Mouse (Mus musculus): Measurements from ENCODE around the gene Ppp1r11.

Gene Ppp1r11

DNA sequence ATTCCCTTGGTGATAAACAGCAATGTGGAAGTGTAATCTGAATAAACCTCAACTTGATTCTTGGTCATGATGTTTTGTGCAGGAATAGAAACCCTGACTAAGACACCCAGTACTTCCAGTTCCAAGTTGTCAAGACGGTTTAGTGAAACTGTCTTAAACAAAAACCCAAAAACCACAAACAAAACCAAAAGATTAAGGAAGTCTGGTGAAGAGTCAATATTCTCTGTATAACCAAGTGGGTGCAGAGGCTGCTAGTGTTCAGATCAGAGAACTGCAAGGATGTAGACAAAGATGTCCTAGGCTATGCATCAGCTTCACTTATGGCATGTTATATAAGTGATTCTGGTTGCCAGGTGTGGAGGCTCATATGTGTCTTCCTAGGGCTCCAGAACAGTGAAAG, 15.3 kb upstream of the Ppp1r11 start:
- in situ Hi-C loops (cut with MboI, MseI): loop anchor here (25.0 kb wide), 1 partner anchor 1980 kb away; the partner anchor contains the start of gene Lsm2

DNA sequence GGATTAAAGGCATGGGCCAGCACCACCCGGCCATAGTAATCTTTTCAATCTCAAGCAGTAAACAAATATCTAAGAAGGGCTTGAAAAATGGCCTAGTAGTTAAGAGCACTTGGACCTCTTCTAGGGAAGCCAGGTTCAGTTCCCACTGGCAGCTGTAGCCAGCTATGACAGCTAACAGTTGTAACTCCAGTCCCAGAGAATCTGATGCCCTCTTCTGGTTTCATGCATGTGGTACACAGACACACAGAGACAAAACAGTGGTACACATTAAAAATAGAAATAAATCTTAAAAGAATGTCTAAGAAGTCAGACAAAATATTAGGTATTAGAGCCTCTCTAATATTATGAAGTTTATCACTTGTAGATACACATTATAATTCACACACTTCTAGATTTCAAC, 9.6 kb upstream of the Ppp1r11 start:
- in situ Hi-C loops (cut with MboI, MseI): loop anchor here (25.0 kb wide), 1 partner anchor 1974 kb away; the partner anchor contains the start of gene Lsm2

DNA sequence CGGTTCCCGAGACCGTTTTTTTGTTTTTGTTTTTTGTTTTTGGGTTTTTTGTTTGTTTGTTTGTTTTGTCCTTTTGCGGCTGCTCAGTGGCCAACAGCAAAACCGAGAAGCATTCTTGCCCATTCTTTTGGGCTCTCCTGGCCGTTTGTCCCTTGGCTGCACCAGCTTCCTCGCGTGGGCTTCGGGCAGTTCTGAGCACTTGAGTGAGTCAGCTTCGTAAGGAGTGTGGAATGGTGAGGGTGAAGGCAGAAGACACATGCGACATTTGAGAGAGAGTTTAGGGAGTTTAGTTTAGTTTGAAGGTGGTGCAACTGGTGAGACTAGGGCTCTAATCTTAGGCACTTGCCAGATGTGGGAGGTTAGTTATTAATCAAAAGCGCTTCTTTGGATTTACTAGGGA, 7.3 kb upstream of the Ppp1r11 start:
- in situ Hi-C loops (cut with MboI, MseI): loop anchor here (25.0 kb wide), 1 partner anchor 1972 kb away; the partner anchor contains the start of gene Lsm2

DNA sequence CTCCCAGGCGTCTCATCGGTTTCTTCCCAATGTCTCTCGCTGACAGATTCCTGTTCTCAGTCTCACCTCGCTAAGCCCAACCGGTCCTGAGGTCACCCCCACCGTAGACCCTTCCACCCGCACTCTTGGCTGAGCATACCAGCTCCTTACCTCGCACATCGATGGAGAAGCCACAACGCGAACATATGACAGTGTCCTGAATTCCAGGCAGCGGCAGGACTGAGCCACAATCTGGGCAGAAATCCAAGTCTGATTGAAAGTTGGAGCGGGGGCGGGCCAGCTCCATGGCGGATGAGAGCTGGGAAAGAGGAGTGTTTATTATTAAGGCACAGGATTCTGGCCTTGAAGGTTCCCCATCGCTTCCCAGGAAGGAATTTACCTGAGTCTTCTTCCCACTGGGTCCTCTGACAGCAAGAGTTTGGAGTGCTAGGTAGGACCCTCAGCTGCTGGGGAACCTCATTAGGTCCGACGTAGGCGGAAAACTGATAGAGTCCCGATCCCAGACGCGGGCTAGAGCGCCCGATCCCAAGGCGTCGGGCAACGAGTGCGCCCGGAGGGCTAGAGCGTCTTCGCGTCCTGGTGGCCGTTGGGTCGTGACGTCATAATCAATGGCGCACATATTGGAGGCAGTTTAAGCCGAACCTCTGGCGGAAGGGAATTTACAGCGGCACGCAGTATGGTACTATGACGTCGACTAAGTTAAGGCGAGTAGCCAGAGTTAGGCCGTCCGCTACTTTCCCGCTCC, 6.6 kb upstream of the Ppp1r11 start, which contains the start of the genes Znrd1 and Znrd1as:
Gene Znrd1, minus strand, starts transcription at position 561 of the 745 bp plus-strand sequence.
Gene Znrd1as, plus strand, starts transcription at position 594 of the 745 bp plus-strand sequence.
- in situ Hi-C loops (cut with MboI, MseI): loop anchor here (25.0 kb wide), 1 partner anchor 1971 kb away; the partner anchor contains the start of gene Lsm2

DNA sequence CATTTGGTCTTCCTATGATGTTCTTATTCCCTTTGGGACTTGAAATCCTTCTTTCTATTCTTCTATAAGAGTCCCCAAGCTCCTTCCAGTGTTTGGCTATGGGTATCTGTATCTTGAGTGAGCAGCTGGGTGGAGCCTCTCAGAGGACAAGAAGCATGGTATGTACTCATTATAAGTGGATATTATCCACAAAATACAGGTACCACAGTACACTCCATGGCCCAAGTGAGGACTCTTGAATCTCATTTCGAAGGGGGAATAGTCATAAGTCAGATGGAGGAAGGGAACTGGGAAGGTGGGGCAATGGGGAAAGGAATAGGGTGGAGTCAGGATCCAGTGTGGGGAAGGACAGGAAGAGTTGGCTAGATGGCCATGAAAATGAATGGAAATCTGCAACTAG, 1.5 kb upstream of the Ppp1r11 start:
- in situ Hi-C loops (cut with MboI, MseI): loop anchor here (25.0 kb wide), 1 partner anchor 1966 kb away; the partner anchor contains the start of gene Lsm2

DNA sequence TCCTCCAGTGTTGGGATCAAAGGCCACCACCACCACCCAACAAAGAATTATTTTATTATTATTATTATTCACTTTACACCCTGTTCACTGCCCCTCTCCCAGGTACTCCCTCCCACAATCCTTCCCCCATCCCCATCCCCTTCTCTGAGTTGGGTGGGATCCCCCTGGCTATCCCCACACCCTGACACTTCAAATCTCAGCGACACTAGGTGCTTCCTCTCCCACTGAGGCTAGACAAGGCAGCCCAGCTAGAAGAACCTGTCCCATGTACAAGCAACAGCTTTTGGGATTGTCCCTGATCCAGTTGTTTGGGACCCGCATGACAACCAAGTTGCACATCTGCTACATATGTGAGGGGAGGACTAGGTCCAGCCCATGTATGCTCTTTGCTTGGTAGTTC, 1.1 kb upstream of the Ppp1r11 start:
- in situ Hi-C loops (cut with MboI, MseI): loop anchor here (25.0 kb wide), 1 partner anchor 1965 kb away; the partner anchor contains the start of gene Lsm2

DNA sequence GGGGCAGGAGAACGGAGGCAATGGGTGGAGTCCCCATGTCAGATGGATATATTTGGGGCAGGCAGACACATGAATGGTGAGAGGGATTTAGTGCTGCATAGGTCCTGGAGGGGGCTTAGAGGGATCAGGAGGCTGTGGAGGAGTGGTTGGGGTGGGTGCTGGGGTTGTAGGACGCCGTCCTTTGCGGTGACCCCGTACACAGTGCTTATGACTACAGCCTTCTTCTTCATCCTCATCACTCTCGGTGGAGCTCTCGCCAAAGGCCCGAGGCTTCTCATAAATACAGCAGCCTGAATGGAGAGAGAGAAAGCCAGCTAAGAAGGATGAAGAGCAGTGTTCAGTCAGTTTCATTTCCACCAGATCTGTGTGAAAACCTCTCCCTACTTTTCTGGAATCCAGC, 2.3 kb downstream of the Ppp1r11 start:
- in situ Hi-C loops (cut with MboI, MseI): no loop called here

DNA sequence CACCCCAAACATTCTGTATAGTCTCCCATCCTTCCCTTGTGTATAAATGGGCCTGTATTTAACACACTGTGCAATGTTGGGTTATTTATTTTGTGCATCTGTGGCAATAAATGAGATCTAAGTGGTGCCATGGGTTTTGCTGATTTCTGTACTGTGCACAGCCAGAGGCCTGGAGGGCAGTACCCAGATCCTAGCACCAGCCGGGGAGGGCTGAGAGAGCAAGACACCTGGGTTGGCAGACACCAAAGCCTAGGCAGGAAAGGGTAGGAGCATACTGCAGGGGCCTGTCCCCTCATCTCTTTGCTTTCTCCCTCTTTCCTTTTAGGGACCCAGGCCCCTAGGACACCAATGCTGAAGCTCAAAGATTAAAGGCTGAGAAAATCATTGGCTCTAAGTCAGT, 3.3 kb downstream of the Ppp1r11 start:
- in situ Hi-C loops (cut with MboI, MseI): no loop called here

DNA sequence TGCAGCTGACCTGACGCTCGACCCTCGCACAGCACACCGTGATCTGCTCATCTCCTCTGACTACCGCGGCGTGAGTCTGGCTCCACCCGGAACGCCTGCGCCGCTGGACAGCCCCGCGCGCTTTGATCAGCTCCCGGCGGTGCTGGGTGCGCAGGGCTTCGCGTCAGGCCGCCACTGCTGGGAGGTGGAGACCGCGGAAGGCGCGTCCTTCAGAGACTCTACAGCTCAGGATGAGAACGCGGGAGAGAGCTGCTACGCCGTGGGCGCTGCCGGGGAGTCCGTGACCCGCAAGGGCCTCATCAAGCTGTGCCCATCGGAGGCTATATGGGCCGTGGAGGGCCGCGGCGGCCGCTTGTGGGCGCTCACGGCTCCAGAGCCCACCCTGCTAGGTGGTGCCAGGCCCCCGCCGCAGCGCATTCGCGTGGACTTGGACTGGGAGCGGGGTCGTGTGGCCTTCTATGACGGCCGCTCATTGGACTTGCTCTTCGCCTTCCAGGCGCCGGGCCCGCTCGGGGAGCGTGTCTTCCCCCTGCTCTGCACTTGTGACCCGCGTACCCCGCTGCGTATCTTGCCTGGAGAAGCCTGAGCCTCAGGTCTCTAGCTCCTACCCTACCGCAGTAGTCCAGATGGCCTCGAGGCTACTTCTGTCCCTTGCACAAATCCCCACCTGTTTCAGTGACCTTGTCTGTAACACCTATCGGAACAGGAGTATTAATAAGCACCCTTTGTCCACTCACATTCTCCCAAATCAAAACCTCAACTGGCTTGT, 4.3 kb downstream of the Ppp1r11 start:
- in situ Hi-C loops (cut with MboI, MseI): no loop called here

DNA sequence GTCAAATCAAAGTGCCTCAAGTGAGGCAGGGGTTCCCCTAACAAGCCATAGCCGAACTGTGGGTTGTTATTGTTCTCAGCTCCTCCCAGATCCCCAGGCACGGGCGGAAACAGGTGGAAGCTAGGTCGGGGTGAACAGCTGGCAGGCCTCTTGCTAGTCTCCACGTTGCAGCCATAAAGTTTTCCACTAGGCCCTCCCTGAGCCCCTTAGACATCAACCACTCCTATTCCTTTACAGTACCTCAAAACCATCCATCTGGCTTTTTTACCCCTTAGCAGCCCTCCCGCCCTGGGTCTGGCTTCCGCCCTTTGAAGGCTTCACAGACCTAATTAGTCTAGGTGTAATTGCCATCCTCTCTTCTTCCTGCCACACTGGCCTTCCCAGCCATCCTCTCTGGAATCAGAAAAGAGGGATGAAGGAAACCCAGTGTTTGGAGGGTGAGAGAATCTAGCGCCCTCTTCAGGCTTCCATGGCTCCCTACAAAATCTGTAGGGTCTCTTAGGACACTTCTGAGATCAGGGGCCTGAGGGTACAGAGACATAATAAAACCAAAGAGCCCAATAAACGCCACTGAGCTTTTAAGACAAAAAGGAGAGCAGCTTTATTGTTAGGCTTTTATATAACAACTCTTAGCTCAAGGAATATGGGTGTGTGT, 7.3 kb downstream of the Ppp1r11 start:
- in situ Hi-C loops (cut with MboI, MseI): no loop called here

DNA sequence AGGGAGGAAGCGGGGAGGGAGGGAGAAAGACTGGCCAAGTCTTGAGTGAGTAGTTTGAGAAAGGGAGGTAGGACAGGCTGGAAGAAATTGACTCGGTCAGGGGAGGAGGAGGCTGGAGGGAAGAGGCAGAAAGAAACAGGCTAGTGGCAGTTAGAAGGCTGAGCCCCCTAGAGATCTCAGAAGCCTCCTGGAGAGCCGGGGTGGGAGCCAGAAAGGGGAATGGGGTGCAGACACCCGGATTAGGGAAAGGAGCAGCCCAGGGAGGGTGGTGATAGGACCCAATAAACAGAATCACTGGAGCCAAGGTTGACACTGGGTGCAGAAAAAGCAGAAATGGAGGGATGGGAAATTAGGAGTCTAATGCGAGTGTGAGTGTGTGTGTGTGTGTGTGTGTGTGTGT, 7.8 kb downstream of the Ppp1r11 start:
- in situ Hi-C loops (cut with MboI, MseI): no loop called here

DNA sequence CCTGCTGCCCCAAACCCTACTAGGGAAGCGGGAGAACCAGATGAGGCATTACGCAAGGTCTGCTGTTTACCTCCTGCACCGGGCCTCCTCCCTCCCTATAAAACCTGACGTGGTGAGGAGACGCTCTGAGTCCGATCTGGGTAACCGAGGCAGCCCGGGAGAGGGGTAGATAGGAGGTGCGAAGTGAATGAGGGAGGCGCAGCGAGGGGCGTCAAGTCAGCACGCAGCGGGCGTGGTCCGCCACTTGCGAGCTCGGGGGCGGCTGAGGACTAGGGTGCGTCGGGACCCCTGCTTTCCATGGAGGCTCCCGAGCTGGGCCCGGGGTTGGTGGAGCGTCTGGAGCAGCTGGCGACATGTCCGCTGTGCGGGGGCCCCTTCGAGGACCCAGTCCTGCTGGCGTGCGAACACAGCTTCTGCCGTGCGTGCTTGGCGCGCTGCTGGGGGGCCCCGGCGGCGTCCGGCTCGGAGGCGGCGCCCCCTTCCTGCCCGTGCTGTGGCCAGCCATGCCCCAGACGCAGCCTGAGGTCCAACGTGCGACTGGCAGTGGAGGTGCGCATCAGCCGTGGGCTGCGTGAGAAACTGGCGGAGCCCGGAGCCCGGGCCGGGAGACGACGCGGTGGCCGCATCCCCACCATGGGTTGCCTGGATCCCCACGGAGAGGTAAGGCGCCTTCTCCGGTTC, 8.6 kb downstream of the Ppp1r11 start, which contains the start of gene Rnf39:
Gene Rnf39, plus strand, starts transcription at position 128 of the 681 bp plus-strand sequence.
- in situ Hi-C loops (cut with MboI, MseI): no loop called here

DNA sequence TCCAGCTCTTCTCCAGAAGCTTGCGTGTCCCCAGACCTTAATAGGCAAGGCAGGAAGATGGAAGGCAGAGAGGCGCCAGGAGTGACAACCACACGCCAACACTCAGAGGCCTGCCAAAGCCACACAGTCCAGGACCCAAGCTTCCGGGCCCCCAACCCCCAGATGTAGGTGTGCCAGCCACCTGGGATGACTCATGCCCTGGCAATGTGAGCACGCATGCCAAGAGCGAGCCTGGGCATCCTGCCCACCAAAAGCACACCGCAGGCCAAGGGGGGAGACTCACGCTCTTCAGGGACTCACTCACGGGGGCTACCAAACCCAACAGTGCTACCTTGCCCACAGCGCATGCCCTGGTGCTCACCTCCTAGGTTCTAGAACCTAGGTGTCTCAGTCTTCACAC, 9.2 kb downstream of the Ppp1r11 start:
- in situ Hi-C loops (cut with MboI, MseI): no loop called here

DNA sequence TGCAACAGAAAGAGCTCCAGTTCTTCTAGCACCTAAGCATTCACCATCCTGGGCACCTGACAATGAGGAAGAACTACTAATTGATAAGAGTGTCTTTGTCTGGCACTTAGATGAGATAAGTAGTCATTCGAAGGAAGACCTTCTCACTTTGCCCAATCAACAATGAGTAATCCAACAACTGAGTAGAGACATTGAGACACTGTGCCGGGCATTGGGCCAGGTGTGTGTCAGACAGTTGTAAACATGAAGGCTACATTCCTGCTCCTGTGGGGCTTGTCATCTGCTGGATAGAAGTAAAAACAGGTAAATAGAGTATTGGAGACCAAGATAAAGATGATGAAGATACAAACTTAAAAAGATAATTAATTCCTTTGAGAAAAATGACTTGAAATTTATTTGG, 13.5 kb downstream of the Ppp1r11 start:
- in situ Hi-C loops (cut with MboI, MseI): no loop called here

DNA sequence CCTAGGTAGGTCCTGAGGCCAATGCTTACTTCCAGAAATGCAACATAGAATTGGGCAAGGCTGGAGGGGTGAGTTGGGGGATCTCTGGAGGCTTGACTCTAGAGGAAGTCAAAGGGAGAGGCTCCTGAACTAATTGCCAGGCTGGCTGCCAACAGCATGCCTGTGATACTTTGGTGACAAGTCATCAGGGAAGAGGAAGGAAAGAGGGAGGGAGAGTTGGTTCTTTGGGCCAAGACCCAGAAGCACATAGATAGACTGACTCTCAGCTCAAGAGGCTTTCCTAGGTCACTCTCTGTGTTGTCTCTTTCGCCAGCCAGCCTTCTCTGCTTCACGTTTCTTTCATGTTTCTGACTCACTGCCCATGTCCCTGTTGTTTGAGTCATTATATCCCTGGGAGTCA, 19.7 kb downstream of the Ppp1r11 start:
- in situ Hi-C loops (cut with MboI, MseI): no loop called here

DNA sequence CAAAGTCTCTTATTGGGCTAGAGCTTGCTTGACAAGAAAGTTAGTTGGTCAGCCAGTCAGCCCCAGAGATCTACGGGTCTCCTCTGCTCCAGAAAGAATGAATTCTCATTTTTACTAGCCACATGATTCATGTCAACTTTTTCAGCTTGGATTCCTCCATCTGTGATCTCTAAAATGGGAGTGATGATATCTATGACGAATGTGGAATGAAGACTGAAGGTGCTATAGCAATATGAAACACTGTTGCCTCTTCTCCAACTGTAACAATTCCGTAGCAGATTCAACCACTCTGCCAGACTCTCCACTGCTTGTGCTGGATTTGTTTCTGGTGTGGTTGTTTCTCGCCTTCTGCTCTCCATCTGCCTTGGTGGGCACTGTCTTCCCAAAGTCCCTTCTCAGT, 20.4 kb downstream of the Ppp1r11 start:
- in situ Hi-C loops (cut with MboI, MseI): no loop called here

DNA sequence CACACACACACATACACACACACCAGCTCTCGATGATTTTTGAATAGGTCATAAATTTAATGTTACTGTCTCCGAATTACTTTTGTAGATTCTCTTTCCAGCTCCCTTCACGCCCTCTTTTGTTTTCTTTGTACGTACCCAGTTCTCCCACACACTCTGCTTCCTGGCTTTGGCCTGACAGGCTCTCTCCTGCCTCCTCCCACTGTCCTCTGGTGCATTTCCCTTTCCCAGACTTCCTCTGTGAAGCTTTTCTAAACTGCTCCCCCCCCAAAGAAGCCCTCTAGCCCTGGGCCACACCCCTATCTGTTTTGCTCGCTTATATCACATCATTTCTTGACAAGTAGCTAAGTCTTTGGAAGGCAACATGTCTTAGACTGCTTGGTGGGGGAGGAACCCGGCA, 21.3 kb downstream of the Ppp1r11 start:
- in situ Hi-C loops (cut with MboI, MseI): no loop called here

DNA sequence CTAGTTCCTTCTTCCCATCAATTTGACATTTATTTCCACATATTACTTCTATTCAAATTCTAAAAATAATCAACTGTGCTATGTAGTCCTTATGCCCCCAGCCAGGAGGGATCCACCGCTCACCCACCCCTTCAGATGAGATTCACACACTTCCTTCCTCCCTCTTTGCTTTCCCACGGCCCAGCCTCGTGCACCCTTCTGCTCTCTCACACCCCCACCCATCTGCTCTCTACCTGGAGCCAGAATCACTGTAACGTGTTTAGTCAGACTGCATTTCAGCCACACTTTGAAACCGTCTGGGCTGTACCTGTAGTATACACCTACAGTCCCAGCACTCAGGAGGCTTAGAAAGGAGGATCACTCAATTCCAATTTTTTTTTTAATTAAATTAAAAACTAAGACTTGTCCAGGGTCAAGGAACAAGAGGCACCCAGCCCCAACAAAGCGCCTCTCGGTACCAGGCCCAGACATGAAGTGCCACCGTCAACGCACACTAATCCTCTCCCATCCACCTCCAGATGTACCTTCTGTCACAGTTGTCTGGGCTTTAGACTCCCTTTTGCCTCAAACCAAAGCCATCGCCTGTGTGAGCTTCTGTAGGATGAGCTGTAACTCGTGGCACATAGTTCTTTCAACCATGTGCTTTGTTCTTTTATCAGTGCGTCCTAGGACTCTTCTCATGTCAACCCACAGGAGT, 22.2 kb downstream of the Ppp1r11 start:
- in situ Hi-C loops (cut with MboI, MseI): no loop called here

DNA sequence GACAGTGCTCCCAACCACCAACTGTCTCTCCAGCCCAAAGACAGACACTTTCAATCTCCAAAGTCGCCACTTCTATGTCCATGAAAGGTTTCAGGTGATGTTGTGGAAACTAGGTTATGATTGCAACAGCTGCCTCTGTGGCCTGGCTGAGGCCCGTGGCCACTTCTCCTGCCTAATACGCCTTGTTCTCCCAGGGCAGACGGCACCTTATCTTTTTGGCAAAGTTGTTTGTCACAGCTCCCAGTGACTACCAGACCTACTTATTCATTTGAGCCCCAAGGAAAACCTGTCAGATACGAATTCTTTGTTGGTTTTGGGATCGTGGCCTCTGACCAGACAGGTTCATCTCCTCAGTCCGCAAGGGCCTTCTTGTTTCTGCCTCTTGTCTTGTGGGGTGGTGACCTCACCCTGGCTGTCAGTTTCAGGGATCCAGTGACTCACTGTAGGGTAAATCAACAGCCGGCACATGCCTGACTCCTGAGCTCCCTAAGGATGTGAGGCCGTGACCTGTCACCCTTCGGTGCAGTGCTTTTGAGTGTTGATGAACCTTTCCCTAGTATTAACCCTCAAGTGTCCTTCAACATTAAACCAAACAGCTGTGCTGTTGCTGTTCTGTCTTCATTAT, 23.9 kb downstream of the Ppp1r11 start:
- in situ Hi-C loops (cut with MboI, MseI): no loop called here

DNA sequence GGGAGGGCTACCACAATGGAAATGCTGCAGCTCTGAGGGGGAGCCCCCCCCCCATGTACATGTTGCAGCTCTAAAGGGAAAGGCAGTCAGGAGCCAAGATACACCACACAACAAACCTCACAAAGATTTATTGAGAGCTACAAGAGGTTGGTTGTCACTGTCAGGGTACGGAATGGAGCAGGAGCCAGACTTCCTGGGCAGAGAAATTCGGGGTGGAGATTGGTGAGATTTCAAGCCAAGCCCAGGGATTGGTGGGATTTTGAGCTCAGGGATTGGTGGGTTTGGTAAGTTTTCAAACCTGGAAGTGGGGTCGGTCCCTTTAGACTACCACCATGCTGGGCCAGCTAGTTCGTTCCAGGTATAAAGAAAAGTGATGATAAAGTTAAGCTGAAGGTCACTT, 28.1 kb downstream of the Ppp1r11 start:
- in situ Hi-C loops (cut with MboI, MseI): no loop called here
